Comparison of ENCODE assay signal across 8 mouse cellular contexts in the genomic region with DNA sequence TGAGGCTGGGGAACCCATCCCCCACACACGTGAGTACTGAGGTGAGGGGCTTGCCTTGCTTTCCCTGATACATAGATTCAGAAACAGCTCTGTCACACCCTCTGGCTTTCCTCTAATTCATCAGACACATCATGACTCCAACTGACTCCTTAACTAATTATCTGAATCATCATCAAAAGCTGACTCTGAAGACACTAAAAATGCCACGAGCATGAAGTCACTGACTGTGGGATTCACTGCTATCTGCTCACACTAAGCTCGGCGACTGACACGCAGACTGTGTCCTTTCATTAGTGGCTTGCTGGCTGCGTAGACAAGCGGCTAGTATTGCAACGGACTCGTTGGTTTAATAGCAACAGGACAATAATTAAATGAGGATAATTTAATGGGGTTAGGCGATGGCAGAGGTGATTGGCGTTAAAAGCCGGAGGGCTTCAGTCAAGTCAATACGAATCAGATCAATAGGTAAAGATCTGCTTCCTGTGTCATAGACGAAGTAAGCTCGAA. TPM values are rescaled to one million over a fixed set of nuclear protein-coding genes. Genes with fewer than 3 reads are reported as not detected.
DNase-seq lines count a peak whose midpoint lies in the region; ATAC-seq and TF ChIP-seq lines count a peak whose summit lies in the region.

No protein-coding gene starts in this region.

- no peaks in the 10 kb centered on the region for H3K9me3 ChIP-seq in erythroblast, embryonic 14.5 days (ENCODE audit: control insufficient read depth, low read length)
- no peaks in the 10 kb centered on the region for H3K9me3 ChIP-seq in forebrain, embryonic 15.5 days
- no peaks in the 10 kb centered on the region for H3K9me3 ChIP-seq in liver, embryonic 14.5 days (ENCODE audit: control insufficient read depth, low read length)

- no peak for TF ChIP-seq CTCF in C2C12 (IDR thresholded peaks at IDR 0.05; ENCODE audit: control insufficient read depth, insufficient read depth, insufficient read length)
- TF ChIP-seq CTCF in liver, embryonic 14.5 days (IDR thresholded peaks at IDR 0.05; ENCODE audit: low read depth): no peak

- peak overlapping the region; percentile 40 for H3K4me2 ChIP-seq in forebrain, embryonic 15.5 days (replicated peaks)
- peak overlapping the region; percentile 58 for H3K4me2 ChIP-seq in liver, embryonic 14.5 days (ENCODE audit: low read depth)

- H3K79me3 ChIP-seq in C2C12 (ENCODE audit: low read depth): no peaks in the 10 kb centered on the region

- TF ChIP-seq EP300 in liver, embryonic 14.5 days (IDR thresholded peaks at IDR 0.05; ENCODE audit: low read depth): no peak

- peak overlapping the region; percentile 49 for H3K4me3 ChIP-seq in erythroblast, embryonic 14.5 days (replicated peaks)
- peak overlapping the region; percentile 15 for H3K4me3 ChIP-seq in C2C12 (ENCODE audit: insufficient read depth, poor library complexity, severe bottlenecking)
- peak overlapping the region; percentile 30 for H3K4me3 ChIP-seq in forebrain, embryonic 15.5 days
- peak overlapping the region; percentile 31 to 67 for H3K4me3 ChIP-seq in liver, embryonic 14.5 days (ENCODE audit: insufficient read depth in 1 of 2, low read depth in 2 of 2, low read length in 2 of 2)

- peaks cover 22% of the 10 kb centered on the region for H3K4me1 ChIP-seq in erythroblast, embryonic 14.5 days (ENCODE audit: control insufficient read depth)
- H3K4me1 ChIP-seq in forebrain, embryonic 15.5 days: no peaks in the 10 kb centered on the region
- H3K4me1 ChIP-seq in liver, embryonic 14.5 days (replicated peaks; ENCODE audit: control insufficient read depth in 2 of 2, insufficient read depth in 2 of 2, low read length in 1 of 2): peaks cover 0 to 24% of the 10 kb centered on the region in 2 experiments; a peak in 3 of 4 replicates

- H3K36me3 ChIP-seq in erythroblast, embryonic 14.5 days (ENCODE audit: control insufficient read depth): no peaks in the 10 kb centered on the region
- no peaks in the 10 kb centered on the region for H3K36me3 ChIP-seq in C2C12 (ENCODE audit: control insufficient read depth, insufficient read depth)
- no peaks in the 10 kb centered on the region for H3K36me3 ChIP-seq in forebrain, embryonic 15.5 days
- H3K36me3 ChIP-seq in liver, embryonic 14.5 days (replicated peaks; ENCODE audit: control insufficient read depth, insufficient read depth, low read depth): no peaks in the 10 kb centered on the region

- no peaks in the 10 kb centered on the region for H3K79me2 ChIP-seq in C2C12 (ENCODE audit: control insufficient read depth, insufficient read depth)

- no peak overlapping the region for H3K27ac ChIP-seq in forebrain, embryonic 15.5 days (replicated peaks)
- no peak overlapping the region for H3K27ac ChIP-seq in liver, embryonic 14.5 days

- 76% methylated on average over 15 of the region's 15 CpGs for WGBS in forebrain, embryonic 15.5 days
- 48% methylated on average over 15 of the region's 15 CpGs for WGBS in liver, embryonic 14.5 days (ENCODE audit: insufficient replicate concordance)

- no peaks in the 10 kb centered on the region for H3K27me3 ChIP-seq in erythroblast, embryonic 14.5 days (ENCODE audit: control insufficient read depth)
- no peaks in the 10 kb centered on the region for H3K27me3 ChIP-seq in C2C12 (ENCODE audit: control insufficient read depth, insufficient read depth, insufficient read length)
- no peaks in the 10 kb centered on the region for H3K27me3 ChIP-seq in forebrain, embryonic 15.5 days
- no peaks in the 10 kb centered on the region for H3K27me3 ChIP-seq in liver, embryonic 14.5 days (ENCODE audit: control insufficient read depth, insufficient read depth, low read length)

- no peak overlapping the region for H3K9ac ChIP-seq in forebrain, embryonic 15.5 days (replicated peaks)
- peak overlapping the region; percentile 44; the same call in 1 of the 2 replicates for H3K9ac ChIP-seq in liver, embryonic 14.5 days (replicated peaks)

- no peak overlapping the region for H3ac ChIP-seq in C2C12 (ENCODE audit: control insufficient read depth, insufficient read length, low read depth)

- no peak for ATAC-seq in erythroblast, adult 5-6 weeks (replicated peaks; ENCODE audit: low FRiP score, poor library complexity, severe bottlenecking)
- no peak for ATAC-seq in forebrain, embryonic 15.5 days (replicated peaks)
- no peak for ATAC-seq in liver, embryonic 14.5 days (ENCODE audit: insufficient read depth)
- no peak for ATAC-seq in activated CD4-positive, CD25-positive, alpha-beta regulatory T cell, adult 4 months

- no peak for DNase-seq in liver, embryonic 14.5 days (ENCODE audit: low read depth in 3 of 3, low spot score in 3 of 3)
- DNase-seq in urinary bladder, postnatal 25 days (ENCODE audit: low spot score): no peak
- DNase-seq in gastrocnemius, adult 18-20 months (ENCODE audit: low spot score): no peak

TF ChIP-seq in C2C12, 6 proteins besides CTCF, POLR2A, EP300 and RAD21:
- TF ChIP-seq MAX (IDR thresholded peaks at IDR 0.05) (no peak), MYOD1 (IDR thresholded peaks at IDR 0.05; ENCODE audit: control insufficient read depth, insufficient read length, low read depth) (no peak), CEBPB (IDR thresholded peaks at IDR 0.05; ENCODE audit: low read depth) (no peak), FOSL1 (IDR thresholded peaks at IDR 0.05; ENCODE audit: insufficient read depth, low read length, poor library complexity, severe bottlenecking) (no peak), USF1 (IDR thresholded peaks at IDR 0.05; ENCODE audit: low read depth) (no peak), MYOG (IDR thresholded peaks at IDR 0.05; ENCODE audit: control insufficient read depth, extremely low read depth, insufficient read length) (no peak)

RNA-seq across cellular contexts. Expression of a gene that starts 6.2 kb away (rescaled TPM):
- not detected in 2 replicates for polyA plus RNA-seq in erythroblast, embryonic 14.5 days (2012)
- total RNA-seq in erythroblast, adult 5-6 weeks (2015; ENCODE audit: low replicate concordance): not detected in 2 replicates
- total RNA-seq in erythroblast, adult 5-6 weeks (2017; ENCODE audit: low replicate concordance): not detected in 2 replicates
- 0.35 TPM for polyA plus RNA-seq in C2C12 (2012; fragmentation: generic; extraction: Trizol)
- 0.23 TPM in 1 of 2 replicates, not detected in the other for polyA plus RNA-seq in forebrain, embryonic 15.5 days (2015; fragmentation: Nextera tagmentation; extraction: Ambion mirVana)
- polyA plus RNA-seq in liver, embryonic 14.5 days (2012; rRNA removed): 0.11 and 0.17 TPM in 2 replicates
- polyA plus RNA-seq in liver, embryonic 14.5 days (2014; fragmentation: Nextera tagmentation; extraction: Ambion mirVana): 0.10 and 0.15 TPM in 2 replicates
- not detected for total RNA-seq in gastrocnemius, adult 18-20 months (2021)
- under 1 TPM in 1 of 2 experiments, not detected in 1; 0.20 TPM for polyA plus RNA-seq in activated CD4-positive, CD25-positive, alpha-beta regulatory T cell, adult 4 months (2017; shearing (Covaris generic))

RNA-seq across cellular contexts. Expression of a gene that starts 28.0 kb away (rescaled TPM):
- polyA plus RNA-seq in erythroblast, embryonic 14.5 days (2012): 0.35 and 0.37 TPM in 2 replicates
- total RNA-seq in erythroblast, adult 5-6 weeks (2015; ENCODE audit: low replicate concordance): 16.3 and 20.5 TPM in 2 replicates
- total RNA-seq in erythroblast, adult 5-6 weeks (2017; ENCODE audit: low replicate concordance): 15.8 and 19.4 TPM in 2 replicates
- polyA plus RNA-seq in C2C12 (2012; fragmentation: generic; extraction: Trizol): 11.0 TPM
- 89.4 and 93.4 TPM in 2 replicates for polyA plus RNA-seq in forebrain, embryonic 15.5 days (2015; fragmentation: Nextera tagmentation; extraction: Ambion mirVana)
- 16.0 and 23.7 TPM in 2 replicates for polyA plus RNA-seq in liver, embryonic 14.5 days (2012; rRNA removed)
- 32.7 and 34.4 TPM in 2 replicates for polyA plus RNA-seq in liver, embryonic 14.5 days (2014; fragmentation: Nextera tagmentation; extraction: Ambion mirVana)
- 10 to 100 TPM; 11.0 to 12.2 TPM for total RNA-seq in gastrocnemius, adult 18-20 months (2021)
- polyA plus RNA-seq in activated CD4-positive, CD25-positive, alpha-beta regulatory T cell, adult 4 months (2017; shearing (Covaris generic)): 100 to 1,000 TPM; 117 to 121 TPM

RNA-seq across cellular contexts. Expression of a gene that starts 54.1 kb away (rescaled TPM):
- 0.09 TPM in 1 of 2 replicates, not detected in the other for polyA plus RNA-seq in erythroblast, embryonic 14.5 days (2012)
- 21.5 TPM in 1 of 2 replicates, not detected in the other for total RNA-seq in erythroblast, adult 5-6 weeks (2015; ENCODE audit: low replicate concordance)
- total RNA-seq in erythroblast, adult 5-6 weeks (2017; ENCODE audit: low replicate concordance): 2.4 and 3.7 TPM in 2 replicates
- polyA plus RNA-seq in C2C12 (2012; fragmentation: generic; extraction: Trizol): 0.81 TPM
- polyA plus RNA-seq in forebrain, embryonic 15.5 days (2015; fragmentation: Nextera tagmentation; extraction: Ambion mirVana): 12.6 and 16.5 TPM in 2 replicates
- polyA plus RNA-seq in liver, embryonic 14.5 days (2012; rRNA removed): 3.0 and 4.9 TPM in 2 replicates
- 8.1 and 9.7 TPM in 2 replicates for polyA plus RNA-seq in liver, embryonic 14.5 days (2014; fragmentation: Nextera tagmentation; extraction: Ambion mirVana)
- total RNA-seq in gastrocnemius, adult 18-20 months (2021): 1 to 10 TPM; 1.0 to 2.0 TPM
- polyA plus RNA-seq in activated CD4-positive, CD25-positive, alpha-beta regulatory T cell, adult 4 months (2017; shearing (Covaris generic)): 1 to 10 TPM; 3.4 to 3.9 TPM

RNA-seq across cellular contexts. Expression of a gene that starts 54.5 kb away (rescaled TPM):
- polyA plus RNA-seq in erythroblast, embryonic 14.5 days (2012): not detected in 2 replicates
- total RNA-seq in erythroblast, adult 5-6 weeks (2015; ENCODE audit: low replicate concordance): 0.84 and 1.7 TPM in 2 replicates
- 0.17 and 2.0 TPM in 2 replicates for total RNA-seq in erythroblast, adult 5-6 weeks (2017; ENCODE audit: low replicate concordance)
- 0.02 TPM for polyA plus RNA-seq in C2C12 (2012; fragmentation: generic; extraction: Trizol)
- polyA plus RNA-seq in forebrain, embryonic 15.5 days (2015; fragmentation: Nextera tagmentation; extraction: Ambion mirVana): 0.36 and 0.43 TPM in 2 replicates
- 0.12 and 0.28 TPM in 2 replicates for polyA plus RNA-seq in liver, embryonic 14.5 days (2012; rRNA removed)
- 0.33 and 0.58 TPM in 2 replicates for polyA plus RNA-seq in liver, embryonic 14.5 days (2014; fragmentation: Nextera tagmentation; extraction: Ambion mirVana)
- under 1 TPM; 0.27 to 0.55 TPM for total RNA-seq in gastrocnemius, adult 18-20 months (2021)
- polyA plus RNA-seq in activated CD4-positive, CD25-positive, alpha-beta regulatory T cell, adult 4 months (2017; shearing (Covaris generic)): under 1 TPM; 0.45 to 0.56 TPM
